Mouse (Mus musculus) ES-E14 (cell line): ENCODE measurements around the gene Pax5. TPM values are rescaled to one million over a fixed set of nuclear protein-coding genes. Genes with fewer than 3 reads are reported as not detected.
A peak's percentile ranks its signal among the peaks of the same experiment; 100 is the strongest.

Source experiments
- DNase-seq: peaks from one replicate; pipeline ENCODE4 v3.0.0-alpha.2; 2013; ENCODE audit warnings: low read depth, low spot score
- H3K27ac ChIP-seq: 2 replicates; pipeline ENCODE4 v1.5.1; 2012; ENCODE audit warnings: low read depth, mild to moderate bottlenecking, low read length, moderate library complexity, mixed read lengths; ENCODE audit not compliant: poor library complexity, insufficient read depth, severe bottlenecking
- H3K36me3 ChIP-seq: 2 replicates; pipeline ENCODE4 v1.6.1; 2012; ENCODE audit warnings: mild to moderate bottlenecking, low read length, moderate library complexity, mixed read lengths; ENCODE audit not compliant: control insufficient read depth, poor library complexity, insufficient read depth, severe bottlenecking
- H3K4me1 ChIP-seq, 2 experiments: fragments of 150-350 bp in 1 of 2; sonication (generic) in 1 of 2; 2 replicates each; pipeline ENCODE4 v1.6.1; 2012; ENCODE audit warnings: low read length in 2 of 2, mild to moderate bottlenecking in 1 of 2, mixed read lengths in 1 of 2; ENCODE audit not compliant: control insufficient read depth in 2 of 2, insufficient read depth in 2 of 2, poor library complexity in 1 of 2
- H3K4me3 ChIP-seq, 2 experiments: fragments of 150-350 bp in 1 of 2; sonication (generic) in 1 of 2; 2 replicates each; pipeline ENCODE4 v1.5.1; 2012; ENCODE audit warnings: low read length in 2 of 2, low read depth in 1 of 2, mild to moderate bottlenecking in 1 of 2, mixed read lengths in 1 of 2; ENCODE audit not compliant: insufficient read depth in 1 of 2, poor library complexity in 1 of 2, severe bottlenecking in 1 of 2
- H3K9ac ChIP-seq: 2 replicates; pipeline ENCODE4 v1.6.1; 2012; ENCODE audit warnings: low read depth, mild to moderate bottlenecking, low read length, mixed read lengths; ENCODE audit not compliant: poor library complexity, insufficient read depth, severe bottlenecking
- H3K9me3 ChIP-seq: fragments of 150-350 bp; sonication (generic); 2 replicates; pipeline ENCODE4 v1.6.1; 2012; ENCODE audit warnings: low read depth, mild to moderate bottlenecking, low read length; ENCODE audit not compliant: control insufficient read depth, insufficient read depth
- CHD2 ChIP-seq: IDR thresholded peaks from 2 replicates; pipeline ENCODE4 v1.6.1; 2014; ENCODE audit warnings: mild to moderate bottlenecking, low read depth, low read length, inconsistent platforms
- HCFC1 ChIP-seq: IDR thresholded peaks from 2 replicates; pipeline ENCODE4 v1.6.1; 2012; ENCODE audit warnings: low read length, inconsistent platforms, borderline replicate concordance; ENCODE audit not compliant: insufficient read depth
- MAFK ChIP-seq: IDR thresholded peaks from 2 replicates; pipeline ENCODE4 v1.6.1; 2014; ENCODE audit warnings: mild to moderate bottlenecking, low read depth, low read length, inconsistent platforms; ENCODE audit not compliant: insufficient read depth
- ZC3H11A ChIP-seq: IDR thresholded peaks from 2 replicates; pipeline ENCODE4 v1.6.1; 2012; ENCODE audit warnings: low read depth, mild to moderate bottlenecking, inconsistent platforms, low read length, borderline replicate concordance
- ZNF384 ChIP-seq: IDR thresholded peaks from 2 replicates; pipeline ENCODE4 v1.6.1; 2012; ENCODE audit warnings: low read depth, low read length, inconsistent platforms
- in situ Hi-C, 2 experiments: fragments of 600-800 bp; cut with MboI; formaldehyde crosslinking; loops; one replicate each; pipeline ENCODE4 v1.15.1; 2025; ENCODE audit warnings: low sequenced_read_pairs in 2 of 2, inconsistent platforms in 1 of 2; ENCODE audit not compliant: unreplicated experiment in 2 of 2
- total RNA-seq: library from RNA; depleted of rRNA; stranded (reverse); fragments of 300-350 nt; gene quantifications from 2 replicates; pipeline ENCODE4 v1.2.3, GENCODE M21; 2012

The Pax5 gene
- total RNA-seq, 1 experiment: 0.13 TPM

DNA sequence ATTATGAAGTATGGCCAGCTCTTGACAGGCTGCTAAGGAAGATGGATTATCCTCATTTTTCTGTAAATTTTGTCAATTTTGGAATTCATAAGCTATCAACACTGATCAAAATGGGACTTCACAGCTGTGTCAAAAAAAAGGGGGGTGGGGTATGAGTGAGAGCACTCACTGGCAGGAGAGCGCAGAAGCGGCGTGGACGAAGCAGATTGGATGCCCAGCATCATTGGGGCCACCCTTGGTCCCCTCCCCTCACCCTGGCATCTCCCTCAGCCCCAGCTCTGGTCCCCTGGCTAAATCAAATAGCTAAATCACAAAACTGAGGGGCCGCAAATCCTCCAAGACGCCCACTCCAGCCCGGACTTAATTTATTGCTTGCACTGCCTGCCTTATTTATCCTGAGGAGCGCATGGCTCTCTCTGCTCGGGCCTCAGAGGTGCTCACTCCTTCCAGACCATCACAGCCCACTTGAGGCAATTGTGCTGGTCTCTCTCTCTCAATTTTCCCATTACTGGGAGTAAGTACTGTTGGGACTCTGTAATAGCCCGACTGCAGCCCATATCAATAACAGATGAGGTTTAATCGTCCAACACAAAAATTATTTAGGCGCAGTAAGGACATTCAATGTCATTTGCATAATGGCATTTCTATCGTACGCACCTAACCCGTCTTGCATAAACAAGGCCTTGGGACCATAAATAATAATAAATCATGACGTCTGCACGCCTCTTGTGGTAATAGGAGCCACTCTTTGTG lies 87.4 kb downstream of the Pax5 start:
- no peak for DNase-seq
- TF ChIP-seq ZNF384 (no peak), MAFK (no peak), HCFC1 (no peak), CHD2 (no peak), ZC3H11A (no peak)
- Histone ChIP-seq H3K9ac (no peak overlapping the region), H3K36me3 (no peaks in the 10 kb centered on the region), H3K4me3 (no peak overlapping the region), H3K4me1 (peaks cover 0 to 3% of the 10 kb centered on the region in 2 experiments; a peak in 1 of 4 replicates), H3K9me3 (no peaks in the 10 kb centered on the region), H3K27ac (no peak overlapping the region)
- in situ Hi-C loops: no loop called here

DNA sequence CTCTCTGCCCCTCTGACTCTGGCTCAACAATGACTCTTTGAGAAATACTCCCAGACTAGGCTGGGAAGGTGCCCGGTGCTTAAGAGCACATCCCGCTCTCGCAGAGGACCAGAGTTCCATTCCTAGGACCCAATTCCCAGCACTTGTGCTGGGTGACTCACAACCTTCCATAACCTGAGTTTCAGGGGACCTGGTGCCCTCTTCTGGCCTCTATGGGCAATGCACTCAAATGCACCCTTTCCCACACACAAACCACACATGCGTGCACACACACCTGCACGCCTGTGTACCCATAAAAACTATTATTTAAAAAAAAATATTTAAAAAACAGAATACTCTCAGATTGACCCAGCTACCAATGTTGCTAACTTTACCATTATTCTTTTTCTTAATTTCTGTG lies 90.0 kb downstream of the Pax5 start:
- peaks cover 0 to 3% of the 10 kb centered on the region in 2 experiments; a peak in 1 of 4 replicates for H3K4me1 ChIP-seq

GRCm38 (mm10) chr4:44614066-44614667 lies 96.1 kb downstream of the Pax5 start:
- no peak for DNase-seq
- in situ Hi-C loops: no loop called here
- Histone ChIP-seq H3K27ac (no peak overlapping the region), H3K9ac (no peak overlapping the region), H3K4me3 (no peak overlapping the region), H3K4me1 (no peaks in the 10 kb centered on the region), H3K36me3 (no peaks in the 10 kb centered on the region), H3K9me3 (no peaks in the 10 kb centered on the region)
- TF ChIP-seq CHD2 (no peak), ZC3H11A (no peak), ZNF384 (no peak), HCFC1 (no peak), MAFK (no peak)

More for the DNA sequence above, 90.0 kb downstream of the Pax5 start:
- Histone ChIP-seq H3K9ac (no peak overlapping the region), H3K27ac (no peak overlapping the region), H3K4me3 (no peak overlapping the region), H3K36me3 (no peaks in the 10 kb centered on the region), H3K9me3 (no peaks in the 10 kb centered on the region)
- in situ Hi-C loops: no loop called here
- DNase-seq: no peak
- TF ChIP-seq CHD2 (no peak), HCFC1 (no peak), MAFK (no peak), ZNF384 (no peak), ZC3H11A (peak; percentile 37; the same call in 1 of the 2 replicates)

DNA sequence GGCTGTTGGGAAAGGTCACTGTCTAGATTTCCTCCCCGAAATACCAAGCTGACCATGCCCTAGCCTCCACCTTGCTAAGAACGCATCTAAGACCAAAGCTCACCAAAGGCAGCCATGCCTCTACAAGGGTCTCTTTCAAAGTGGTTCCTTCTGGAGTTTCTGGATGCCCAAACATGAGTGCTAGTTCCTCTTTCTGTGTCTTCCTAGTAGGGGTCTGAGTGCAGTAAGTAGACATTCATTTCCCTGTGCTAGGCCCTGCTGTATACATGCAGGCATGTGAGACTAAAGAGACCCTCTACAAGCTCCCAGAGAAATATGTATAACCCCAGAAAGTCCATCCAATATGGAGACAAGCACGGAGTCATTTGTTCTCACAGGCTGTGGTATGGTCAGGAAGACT lies 97.9 kb downstream of the Pax5 start:
- in situ Hi-C loops: no loop called here
- H3K36me3 ChIP-seq: no peaks in the 10 kb centered on the region
- no peaks in the 10 kb centered on the region for H3K4me1 ChIP-seq
- no peak overlapping the region for H3K4me3 ChIP-seq
- H3K9me3 ChIP-seq: no peaks in the 10 kb centered on the region
- H3K27ac ChIP-seq: no peak overlapping the region
- DNase-seq: no peak
- no peak overlapping the region for H3K9ac ChIP-seq
- TF ChIP-seq CHD2 (no peak), ZC3H11A (no peak), MAFK (no peak), HCFC1 (no peak), ZNF384 (no peak)
